Mouse (Mus musculus): ENCODE data around the gene Deaf1.

DNA sequence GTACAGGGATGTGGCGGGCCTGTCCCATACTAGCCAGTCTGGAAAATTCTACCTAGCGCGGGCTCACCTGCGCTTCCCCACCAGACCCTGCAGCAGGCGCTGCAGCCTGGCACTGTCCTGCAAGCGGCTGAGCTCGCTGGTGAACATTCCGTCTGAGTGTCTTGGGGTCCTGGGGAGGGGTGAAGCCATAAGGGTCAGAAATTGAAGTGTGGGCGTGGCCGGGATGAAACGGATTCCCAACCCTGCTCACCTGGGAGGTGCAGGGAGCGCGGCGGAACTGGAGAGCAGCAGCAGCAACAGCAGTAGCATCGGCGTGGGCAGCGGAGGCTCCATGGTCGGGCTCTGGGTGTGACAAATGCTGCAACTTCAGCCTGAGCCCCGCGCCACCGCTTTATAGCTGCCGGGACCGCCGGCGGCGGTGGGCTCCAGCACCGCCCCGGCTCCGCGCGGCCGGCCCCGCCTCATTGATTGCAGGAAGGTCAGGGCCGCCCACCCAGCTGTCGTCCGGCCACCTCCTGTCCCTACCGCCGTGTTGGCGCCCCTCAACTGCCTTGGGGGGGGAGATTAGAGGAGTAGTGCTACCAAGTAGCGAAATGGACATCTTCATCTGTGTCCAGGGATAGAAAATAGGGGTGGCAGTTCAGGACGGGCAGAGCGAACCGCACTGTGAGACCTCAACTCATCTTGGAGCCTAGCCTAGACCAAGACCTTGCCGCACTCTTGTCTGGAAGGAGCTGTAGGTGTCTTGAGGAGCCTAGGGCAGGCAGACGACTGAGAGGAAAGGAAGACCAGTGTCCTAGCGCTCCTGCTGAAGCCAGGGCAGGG, 48.5 kb downstream of the Deaf1 start, which contains the start of gene Sct:
- TF ChIP-seq CTCF (conservative IDR thresholded peaks at IDR 0.05; ENCODE audit: low read length), result peak; percentile 45
- TF ChIP-seq POU5F1 (IDR thresholded peaks at IDR 0.05; ENCODE audit: borderline replicate concordance, low read length), result no peak
- no peak for TF ChIP-seq NANOG (IDR thresholded peaks at IDR 0.05; ENCODE audit: borderline replicate concordance, low read length)

Data from E14TG2a.4 (cell line).